Mouse (Mus musculus): ENCODE data around the gene E330009J07Rik.

DNA sequence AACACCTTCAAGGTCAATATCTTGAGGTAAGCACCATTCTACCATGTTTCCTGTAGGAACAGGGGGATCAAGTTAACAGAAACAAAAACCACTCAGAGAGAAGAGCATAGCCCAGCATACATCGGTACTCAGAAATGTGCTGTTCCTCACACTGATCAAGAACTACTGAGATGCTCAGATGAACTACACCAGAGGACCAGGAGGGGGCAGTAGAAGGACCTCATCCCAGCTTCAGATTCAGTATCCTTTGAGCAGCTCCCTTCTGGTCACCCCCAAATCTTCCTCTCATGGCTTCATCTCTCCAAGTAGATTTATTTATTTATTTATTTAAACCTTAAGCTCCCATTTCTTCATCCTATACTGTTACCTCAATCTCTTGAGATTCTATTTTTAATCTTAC lies 12.2 kb downstream of the E330009J07Rik start:
- TF ChIP-seq TCF12 (IDR thresholded peaks at IDR 0.05; ENCODE audit: insufficient read depth, poor library complexity, severe bottlenecking) (no peak), POLR2A (IDR thresholded peaks at IDR 0.05; ENCODE audit: insufficient read length, low read depth) (no peak), REST (IDR thresholded peaks at IDR 0.05; ENCODE audit: insufficient read depth, insufficient read length) (no peak), MAX (IDR thresholded peaks at IDR 0.05; ENCODE audit: low read depth) (no peak), CEBPB (IDR thresholded peaks at IDR 0.05; ENCODE audit: insufficient read depth, poor library complexity, severe bottlenecking) (no peak), MYOG (IDR thresholded peaks at IDR 0.05; ENCODE audit: control insufficient read depth in 1 of 3, insufficient read depth in 1 of 3, insufficient read length in 2 of 3, low read depth in 2 of 3) (no peak)

Measured in myocyte (in vitro differentiated cells).